Mouse (Mus musculus) forebrain, embryonic 15.5 days (tissue): ENCODE results near the gene Cstf2. TPM values are rescaled to one million over a fixed set of nuclear protein-coding genes. Genes with fewer than 3 reads are reported as not detected.
A peak's percentile ranks its signal among the peaks of the same experiment; 100 is the strongest.

ENCODE experiments used
- ATAC-seq: fragments of 200-750 bp; cut with Nextera tagmentation; replicated peaks from 2 replicates; pipeline ENCODE4 v1.8.0; 2017; ENCODE audit warnings: mild to moderate bottlenecking, moderate TSS enrichment, moderate library complexity
- H3K27ac ChIP-seq: fragments of 300-500 bp; sonication (generic); replicated peaks from 2 replicates; pipeline ENCODE4 v1.5.1; 2015; ENCODE audit warnings: mild to moderate bottlenecking, inconsistent platforms
- H3K27me3 ChIP-seq: fragments of 300-500 bp; sonication (generic); 2 replicates; pipeline ENCODE4 v1.6.1; 2015; ENCODE audit warnings: inconsistent platforms
- H3K36me3 ChIP-seq: fragments of 300-500 bp; sonication (generic); 2 replicates; pipeline ENCODE4 v1.6.1; 2015; ENCODE audit warnings: mild to moderate bottlenecking, inconsistent platforms
- H3K4me1 ChIP-seq: fragments of 300-500 bp; sonication (generic); 2 replicates; pipeline ENCODE4 v1.6.1; 2015; ENCODE audit warnings: inconsistent platforms
- H3K4me2 ChIP-seq: fragments of 300-500 bp; sonication (generic); replicated peaks from 2 replicates; pipeline ENCODE4 v1.6.1; 2015; ENCODE audit warnings: mild to moderate bottlenecking, inconsistent platforms
- H3K4me3 ChIP-seq: fragments of 300-500 bp; sonication (generic); 2 replicates; pipeline ENCODE4 v1.5.1; 2015; ENCODE audit warnings: mild to moderate bottlenecking, inconsistent platforms
- H3K9ac ChIP-seq: fragments of 300-500 bp; sonication (generic); replicated peaks from 2 replicates; pipeline ENCODE4 v1.6.1; 2015; ENCODE audit warnings: mild to moderate bottlenecking, inconsistent platforms
- H3K9me3 ChIP-seq: fragments of 300-500 bp; sonication (generic); 2 replicates; pipeline ENCODE4 v1.6.1; 2016; ENCODE audit warnings: inconsistent platforms
- WGBS: fragments of 180-500 bp; shearing (Covaris S2); methylation state at CpG from one replicate; pipeline ENCODE4 v1.1.7; 2015; ENCODE audit warnings: mixed read lengths; 5-methylcytosine and 5-hydroxymethylcytosine counted together
- polyA plus RNA-seq: library from polyadenylated mRNA; unstranded; fragments of >200 nt; fragmentation: Nextera tagmentation; extraction: Ambion mirVana; gene quantifications from 2 replicates; pipeline ENCODE4 v1.2.1, GENCODE M21; 2015

Gene Cstf2
- 56.8 and 62.1 TPM in 2 replicates for polyA plus RNA-seq

DNA sequence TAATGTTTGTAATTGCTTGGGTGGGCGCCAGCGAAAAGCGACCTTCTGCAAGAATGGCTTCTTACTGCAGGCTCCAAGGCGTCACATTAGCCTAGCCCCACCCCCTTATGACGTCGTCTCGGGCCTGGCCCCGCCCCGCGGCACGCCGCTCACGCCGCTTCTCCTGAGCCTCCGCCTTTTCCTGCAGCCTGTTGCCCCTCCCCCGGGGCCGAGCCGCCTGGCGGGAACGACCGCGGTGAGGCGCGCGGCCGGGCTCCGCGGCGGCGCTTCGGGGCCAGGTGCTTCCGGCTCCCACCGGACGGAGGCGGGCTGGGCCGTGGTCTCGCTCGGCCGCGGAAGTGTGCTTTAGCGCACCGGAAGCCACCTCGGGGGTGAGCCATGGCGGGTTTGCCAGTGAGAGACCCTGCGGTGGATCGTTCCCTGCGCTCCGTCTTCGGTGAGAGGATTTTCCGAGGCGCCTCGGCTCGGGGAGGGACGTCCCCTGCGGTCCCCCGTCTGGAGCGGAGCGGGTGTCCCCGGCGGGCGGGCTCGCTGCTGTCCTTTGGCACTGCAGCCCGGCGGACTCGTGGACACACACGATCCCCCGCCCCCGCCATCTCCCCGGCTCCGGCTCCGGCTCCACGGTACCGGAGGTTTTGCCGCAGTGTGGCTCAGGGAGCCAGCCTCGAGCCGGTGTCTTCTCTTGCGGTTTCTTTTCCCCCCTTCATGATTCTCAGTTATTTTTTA, at the start of gene Cstf2:
Cstf2 (plus strand) TSS at position 201 of the 726 bp plus-strand sequence.
- ATAC-seq, result peak; percentile 99
- Histone ChIP-seq H3K4me3 (peak within 1 kb of the TSS; percentile 62), H3K27me3 (no peaks in the 10 kb centered on the region), H3K27ac (peak within 1 kb of the TSS; percentile 92), H3K9me3 (no peaks in the 10 kb centered on the region), H3K9ac (peak within 1 kb of the TSS; percentile 67), H3K4me2 (peak within 1 kb of the TSS; percentile 42), H3K36me3 (peaks cover 12% of the 10 kb centered on the region; the same call in 1 of the 2 replicates), H3K4me1 (peaks cover 8% of the 10 kb centered on the region; the same call in 1 of the 2 replicates)
- WGBS, result 31% methylated on average over 60 of the region's 77 CpGs

DNA sequence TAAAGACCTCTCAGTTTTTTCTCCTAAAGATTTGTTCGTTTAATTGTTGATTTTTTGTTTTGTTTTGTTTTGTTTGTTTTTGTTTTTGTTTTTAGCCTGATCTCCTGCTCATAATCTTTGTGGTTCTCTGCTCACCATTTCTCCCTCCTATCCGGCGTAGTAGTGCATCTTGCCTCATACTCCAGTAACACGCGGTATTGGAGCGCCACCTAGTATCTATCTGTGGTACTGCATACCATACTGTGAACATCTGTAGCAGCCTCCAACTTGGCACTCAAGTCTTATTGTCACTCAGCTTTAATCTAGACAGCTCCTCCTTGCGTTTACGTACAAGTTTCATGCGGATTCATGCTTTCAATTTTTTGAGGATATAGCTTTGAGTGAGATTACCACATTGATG, 40.0 kb upstream of the Cstf2 start:
- Histone ChIP-seq H3K27ac (no peak overlapping the region), H3K9me3 (no peaks in the 10 kb centered on the region), H3K36me3 (no peaks in the 10 kb centered on the region), H3K4me1 (no peaks in the 10 kb centered on the region), H3K4me3 (no peak overlapping the region), H3K9ac (no peak overlapping the region), H3K4me2 (no peak overlapping the region), H3K27me3 (no peaks in the 10 kb centered on the region)
- peak; percentile 91 for ATAC-seq
- 14% methylated on average over 9 of the region's 9 CpGs for WGBS

DNA sequence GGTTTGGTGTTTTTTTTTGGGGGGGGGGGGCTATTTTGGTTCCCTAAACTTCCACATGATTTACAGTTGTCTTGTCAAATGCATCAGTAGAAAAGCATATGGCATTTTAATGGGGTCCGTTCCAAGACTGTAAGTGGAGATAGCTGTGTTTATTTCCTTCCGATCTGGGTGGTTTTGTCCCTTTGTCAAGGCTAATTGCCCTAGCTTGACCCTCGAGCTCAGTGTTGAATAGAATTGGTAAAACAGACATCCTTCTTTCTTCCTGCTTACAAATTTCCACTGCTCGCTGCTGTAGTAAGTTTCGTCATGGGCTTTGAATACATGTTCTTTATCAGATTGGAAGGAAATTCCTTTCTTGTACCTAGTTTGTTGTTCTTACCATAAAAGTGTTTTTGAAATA, 38.3 kb upstream of the Cstf2 start:
- no peak for ATAC-seq
- Histone ChIP-seq H3K9ac (no peak overlapping the region), H3K36me3 (no peaks in the 10 kb centered on the region)

DNA sequence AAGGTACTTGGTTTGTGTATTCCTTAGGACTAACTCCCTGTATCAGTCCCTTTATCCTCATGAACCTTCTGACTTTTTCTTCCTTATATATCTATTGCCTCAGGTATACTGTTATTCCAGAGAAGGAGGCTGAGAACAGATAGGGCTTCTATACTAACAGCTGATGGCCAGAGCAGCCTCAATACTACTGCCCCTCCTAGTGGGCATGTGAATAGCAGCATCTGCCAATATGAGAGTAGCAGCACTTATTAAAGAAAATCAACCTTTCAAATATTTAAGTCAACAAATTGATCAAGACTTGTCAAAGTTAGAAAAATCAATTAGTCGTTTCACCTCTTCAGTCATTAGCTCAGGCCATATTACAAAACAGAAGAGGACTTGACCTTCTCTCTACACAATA, 10.0 kb upstream of the Cstf2 start:
- 71% methylated on average over 1 of the region's 1 CpGs for WGBS

More for the DNA sequence above, 38.3 kb upstream of the Cstf2 start:
- no peaks in the 10 kb centered on the region for H3K27me3 ChIP-seq
- no peak overlapping the region for H3K4me2 ChIP-seq
- H3K4me3 ChIP-seq, result no peak overlapping the region
- no peak overlapping the region for H3K27ac ChIP-seq
- no peaks in the 10 kb centered on the region for H3K4me1 ChIP-seq
- WGBS, result 39% methylated on average over 5 of the region's 5 CpGs
- H3K9me3 ChIP-seq, result no peaks in the 10 kb centered on the region

DNA sequence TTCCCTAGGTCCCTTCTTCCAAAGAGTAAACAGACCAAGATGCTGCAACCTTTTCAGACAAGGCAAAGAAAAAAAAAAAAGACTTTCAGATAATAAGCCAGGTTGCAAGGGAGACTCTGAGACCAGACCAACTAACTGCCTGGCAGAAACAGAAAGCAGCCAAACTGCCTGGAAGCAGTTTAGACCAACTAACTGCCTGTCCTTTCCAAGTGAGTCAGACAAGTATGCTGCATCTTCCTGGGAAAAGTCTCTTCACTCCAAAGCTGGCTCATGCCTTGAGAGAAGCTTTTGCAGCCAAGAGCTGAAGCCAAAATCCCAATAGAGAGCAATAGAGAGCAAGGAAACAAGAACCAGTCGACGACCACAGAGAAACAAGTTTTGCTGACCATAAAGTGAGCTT, 2.1 kb upstream of the Cstf2 start:
- H3K4me2 ChIP-seq, result no peak overlapping the region
- no peak overlapping the region for H3K4me3 ChIP-seq
- H3K4me1 ChIP-seq, result peaks cover 8% of the 10 kb centered on the region; the same call in 1 of the 2 replicates
- WGBS, result 82% methylated on average over 2 of the region's 2 CpGs
- H3K27me3 ChIP-seq, result no peaks in the 10 kb centered on the region
- 0 out of 2 replicates have a peak, but pooled peaks cover under 1% of the 10 kb centered on the region for H3K36me3 ChIP-seq
- H3K27ac ChIP-seq, result no peak overlapping the region
- H3K9me3 ChIP-seq, result no peaks in the 10 kb centered on the region
- no peak overlapping the region for H3K9ac ChIP-seq
- no peak for ATAC-seq

More for the DNA sequence above, 10.0 kb upstream of the Cstf2 start:
- Histone ChIP-seq H3K9ac (no peak overlapping the region), H3K4me2 (no peak overlapping the region), H3K4me1 (no peaks in the 10 kb centered on the region), H3K27me3 (no peaks in the 10 kb centered on the region), H3K36me3 (no peaks in the 10 kb centered on the region), H3K4me3 (no peak overlapping the region), H3K27ac (no peak overlapping the region), H3K9me3 (no peaks in the 10 kb centered on the region)
- no peak for ATAC-seq

DNA sequence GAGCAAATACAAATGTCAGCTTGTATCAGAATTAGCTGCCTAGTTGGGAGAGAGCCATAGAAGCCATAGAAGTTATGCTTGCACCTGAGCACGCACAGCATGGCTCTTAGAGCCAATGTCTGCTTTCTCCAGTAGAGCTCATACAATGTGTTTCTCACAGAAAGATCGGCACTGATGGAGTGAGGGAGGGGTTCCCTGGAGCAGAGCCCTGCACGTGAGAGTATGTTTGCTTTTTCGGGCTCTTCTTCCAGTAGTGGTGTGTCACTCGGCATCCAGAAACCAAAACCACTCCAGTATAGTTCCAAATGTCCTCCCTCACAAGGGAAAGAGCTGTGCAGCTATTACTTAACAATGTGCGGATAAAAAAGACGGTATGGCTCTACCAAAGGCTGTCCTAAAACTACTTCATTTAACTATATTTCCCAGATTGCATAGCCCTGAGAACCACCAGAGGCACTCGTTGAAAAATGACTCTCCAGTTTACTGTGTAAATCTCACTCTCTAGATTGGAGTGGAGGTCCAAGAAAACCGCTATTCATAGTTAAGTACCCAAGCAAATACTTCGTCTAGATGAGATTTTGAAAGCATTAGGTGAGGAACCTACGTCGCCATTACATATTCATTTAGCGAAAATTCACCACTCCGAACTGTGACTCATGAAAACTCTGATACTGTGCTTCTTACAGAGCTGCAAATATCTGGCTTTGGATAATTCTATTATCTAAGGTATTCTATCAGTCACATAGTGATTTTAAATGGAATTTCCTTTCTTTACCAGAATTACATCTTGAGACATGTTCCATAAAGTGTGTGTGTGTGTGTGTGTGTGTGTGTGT, 729 bp upstream of the Cstf2 start:
- Histone ChIP-seq H3K9me3 (no peaks in the 10 kb centered on the region), H3K36me3 (peaks cover 12% of the 10 kb centered on the region; the same call in 1 of the 2 replicates), H3K9ac (no peak overlapping the region), H3K27me3 (no peaks in the 10 kb centered on the region), H3K4me3 (peak overlapping the region; percentile 62), H3K4me1 (peaks cover 8% of the 10 kb centered on the region; the same call in 1 of the 2 replicates), H3K27ac (peak overlapping the region; percentile 92; the same call in 1 of the 2 replicates), H3K4me2 (peak overlapping the region; percentile 22)
- 75% methylated on average over 14 of the region's 14 CpGs for WGBS
- peak; percentile 20 for ATAC-seq

DNA sequence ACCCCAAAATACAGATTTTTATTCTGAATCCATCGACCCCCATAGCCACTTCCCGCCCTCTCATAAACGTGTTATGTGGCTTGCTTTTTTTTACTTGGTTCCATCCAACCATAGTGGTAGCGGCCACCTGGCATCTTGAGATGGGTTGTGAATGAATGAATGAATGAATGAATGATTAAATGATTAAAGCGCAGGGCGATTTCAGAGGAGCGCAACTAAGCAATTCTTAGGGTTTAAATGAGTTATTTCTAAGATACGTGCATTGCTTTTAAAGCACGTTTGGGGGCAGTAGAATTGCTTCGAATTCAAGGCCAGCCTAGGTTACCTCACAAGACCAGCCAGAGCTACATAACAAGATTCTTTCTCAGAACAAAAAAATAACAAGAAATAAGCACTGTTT, 777 bp downstream of the Cstf2 start:
- Histone ChIP-seq H3K36me3 (peaks cover 12% of the 10 kb centered on the region; the same call in 1 of the 2 replicates), H3K9ac (peak overlapping the region; percentile 67), H3K4me3 (peak overlapping the region; percentile 62), H3K9me3 (no peaks in the 10 kb centered on the region), H3K27ac (peak overlapping the region; percentile 92), H3K27me3 (no peaks in the 10 kb centered on the region), H3K4me1 (peaks cover 8% of the 10 kb centered on the region; the same call in 1 of the 2 replicates), H3K4me2 (peak overlapping the region; percentile 42)
- 18% methylated on average over 10 of the region's 10 CpGs for WGBS
- ATAC-seq, result no peak; the same call in 1 of the 2 replicates

DNA sequence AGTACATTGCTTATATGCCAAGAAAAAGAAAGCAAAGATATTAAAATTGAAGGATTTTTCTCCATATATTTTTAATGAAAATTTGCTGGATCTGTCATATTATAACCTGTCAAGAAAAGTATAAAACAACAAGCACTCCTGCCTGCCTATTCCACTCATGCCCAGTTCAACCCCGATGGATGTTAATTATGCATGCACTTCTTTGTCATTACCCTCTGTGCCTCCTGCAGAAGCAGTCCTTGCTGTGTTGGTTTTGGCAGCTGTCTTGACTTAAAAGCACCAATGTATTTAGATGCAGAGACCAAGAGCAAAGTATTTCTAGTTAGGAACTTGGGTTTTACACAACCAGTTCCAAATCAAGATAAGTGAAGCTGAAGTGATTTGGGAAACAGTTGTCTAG, 26.5 kb downstream of the Cstf2 start:
- 0 out of 2 replicates have a peak, but pooled peaks cover 7% of the 10 kb centered on the region for H3K36me3 ChIP-seq
- no peak overlapping the region for H3K4me2 ChIP-seq
- peak; percentile 61; the same call in 1 of the 2 replicates for ATAC-seq
- no peak overlapping the region for H3K27ac ChIP-seq
- no peaks in the 10 kb centered on the region for H3K9me3 ChIP-seq
- H3K4me1 ChIP-seq, result no peaks in the 10 kb centered on the region
- H3K9ac ChIP-seq, result no peak overlapping the region
- WGBS, result 47% methylated on average over 1 of the region's 1 CpGs
- H3K4me3 ChIP-seq, result no peak overlapping the region
- H3K27me3 ChIP-seq, result no peaks in the 10 kb centered on the region

DNA sequence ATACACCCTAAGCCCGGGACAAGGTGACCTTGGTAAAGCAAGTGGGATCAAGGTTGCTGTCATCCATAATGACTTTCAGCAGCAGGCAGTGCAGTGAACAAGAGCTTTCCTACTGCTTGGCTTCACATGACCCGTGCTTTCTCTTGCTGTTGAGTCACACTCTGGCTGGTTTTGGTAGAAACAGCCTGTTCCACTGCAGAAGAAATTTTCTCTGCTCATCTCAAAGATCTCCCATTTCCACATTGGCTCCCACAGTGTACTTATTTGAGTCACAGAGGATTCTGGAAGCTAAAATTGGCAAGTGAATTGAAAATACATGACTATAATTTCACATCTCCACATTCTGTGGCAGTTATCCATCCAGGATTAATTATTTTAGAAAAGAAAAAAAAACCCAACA, 43.7 kb downstream of the Cstf2 start:
- no peak for ATAC-seq
- Histone ChIP-seq H3K4me3 (no peak overlapping the region), H3K4me2 (no peak overlapping the region), H3K27ac (no peak overlapping the region), H3K4me1 (no peaks in the 10 kb centered on the region), H3K9ac (no peak overlapping the region), H3K9me3 (no peaks in the 10 kb centered on the region), H3K27me3 (no peaks in the 10 kb centered on the region), H3K36me3 (no peaks in the 10 kb centered on the region)
- 74% methylated on average over 2 of the region's 2 CpGs for WGBS

DNA sequence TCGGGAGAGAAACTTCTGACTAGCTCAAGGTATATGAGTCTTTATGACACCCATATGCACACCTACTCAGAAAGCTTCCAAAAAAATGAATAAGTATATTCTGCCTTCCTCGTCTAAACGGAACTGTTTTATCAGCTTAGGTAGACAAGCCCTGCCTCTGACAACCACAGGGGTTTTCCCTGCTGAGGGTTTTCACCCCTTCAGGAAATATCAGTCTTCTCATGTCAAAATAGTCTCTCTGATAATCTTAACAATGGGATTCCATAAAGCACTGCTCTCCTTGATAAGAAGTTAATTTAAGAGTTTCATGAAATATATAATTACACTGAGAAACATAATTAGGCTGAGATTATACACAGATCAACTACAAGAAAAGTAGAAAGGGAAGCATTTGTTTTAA, 52.8 kb downstream of the Cstf2 start:
- 86% methylated on average over 3 of the region's 3 CpGs for WGBS
- Histone ChIP-seq H3K9ac (no peak overlapping the region), H3K4me1 (no peaks in the 10 kb centered on the region)

DNA sequence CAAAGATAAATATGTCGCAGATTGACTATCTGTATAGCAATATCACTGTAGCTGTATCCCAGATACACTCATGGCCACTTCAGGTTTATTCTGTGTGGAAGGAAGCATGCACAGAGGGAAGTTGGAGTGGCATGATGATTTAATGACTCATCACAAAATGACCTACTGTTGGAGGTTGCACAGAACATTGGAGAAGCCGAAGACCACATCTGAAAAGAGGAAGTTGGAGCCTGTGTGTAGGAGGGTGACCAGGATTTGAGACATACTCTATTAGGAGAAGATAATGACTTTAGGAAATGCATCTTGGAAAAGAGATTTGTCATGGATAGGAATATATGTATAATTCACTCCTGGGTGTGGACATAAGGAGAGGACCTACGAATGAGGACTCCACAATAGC, 57.4 kb downstream of the Cstf2 start:
- no peak overlapping the region for H3K4me2 ChIP-seq
- H3K36me3 ChIP-seq, result no peaks in the 10 kb centered on the region
- no peaks in the 10 kb centered on the region for H3K4me1 ChIP-seq
- H3K9me3 ChIP-seq, result no peaks in the 10 kb centered on the region
- no peak for ATAC-seq
- H3K27me3 ChIP-seq, result no peaks in the 10 kb centered on the region
- no peak overlapping the region for H3K27ac ChIP-seq
- no peak overlapping the region for H3K4me3 ChIP-seq
- no peak overlapping the region for H3K9ac ChIP-seq
- WGBS, result 80% methylated on average over 3 of the region's 3 CpGs

More for the DNA sequence above, 52.8 kb downstream of the Cstf2 start:
- H3K36me3 ChIP-seq, result no peaks in the 10 kb centered on the region
- H3K27ac ChIP-seq, result no peak overlapping the region
- H3K9me3 ChIP-seq, result no peaks in the 10 kb centered on the region
- ATAC-seq, result no peak
- no peak overlapping the region for H3K4me2 ChIP-seq
- no peak overlapping the region for H3K4me3 ChIP-seq
- H3K27me3 ChIP-seq, result no peaks in the 10 kb centered on the region

DNA sequence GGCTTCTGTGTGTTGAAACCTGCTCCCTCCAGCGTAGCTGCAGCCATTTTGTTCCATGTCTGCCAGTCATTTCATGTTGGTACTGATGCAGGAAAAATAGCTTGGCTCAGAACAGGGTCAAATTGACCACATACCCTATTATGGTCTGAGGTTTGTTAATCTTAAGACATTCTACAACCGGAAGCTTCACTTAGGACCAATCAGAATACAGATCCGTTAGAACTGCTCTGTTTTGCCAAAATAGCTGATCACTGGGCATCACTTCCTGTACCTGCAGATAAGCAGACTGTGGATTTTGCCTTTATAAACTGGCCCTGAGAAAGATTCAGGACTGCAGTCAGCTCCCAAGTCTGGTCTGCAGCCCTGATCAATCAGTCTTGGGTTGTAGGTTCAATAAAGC, 69.6 kb downstream of the Cstf2 start:
- ATAC-seq, result no peak
- no peaks in the 10 kb centered on the region for H3K27me3 ChIP-seq
- no peak overlapping the region for H3K4me2 ChIP-seq
- H3K4me3 ChIP-seq, result no peak overlapping the region
- 78% methylated on average over 3 of the region's 3 CpGs for WGBS
- H3K36me3 ChIP-seq, result no peaks in the 10 kb centered on the region
- no peaks in the 10 kb centered on the region for H3K9me3 ChIP-seq
- H3K9ac ChIP-seq, result no peak overlapping the region
- no peak overlapping the region for H3K27ac ChIP-seq
- H3K4me1 ChIP-seq, result no peaks in the 10 kb centered on the region
